Mouse (Mus musculus): ENCODE data around the gene Nfatc2ip.

GRCm38 (mm10) chr7:126414725-126415124, 18.2 kb upstream of the Nfatc2ip start, which contains the start of gene Cd19:
- TF ChIP-seq CTCF (IDR thresholded peaks at IDR 0.05; ENCODE audit: low read depth) (no peak), EP300 (IDR thresholded peaks at IDR 0.05; ENCODE audit: low read depth) (no peak)

Measured in liver, embryonic 14.5 days (tissue).